Mouse (Mus musculus): ENCODE data around the gene Hmgb1.

Gene Hmgb1

DNA sequence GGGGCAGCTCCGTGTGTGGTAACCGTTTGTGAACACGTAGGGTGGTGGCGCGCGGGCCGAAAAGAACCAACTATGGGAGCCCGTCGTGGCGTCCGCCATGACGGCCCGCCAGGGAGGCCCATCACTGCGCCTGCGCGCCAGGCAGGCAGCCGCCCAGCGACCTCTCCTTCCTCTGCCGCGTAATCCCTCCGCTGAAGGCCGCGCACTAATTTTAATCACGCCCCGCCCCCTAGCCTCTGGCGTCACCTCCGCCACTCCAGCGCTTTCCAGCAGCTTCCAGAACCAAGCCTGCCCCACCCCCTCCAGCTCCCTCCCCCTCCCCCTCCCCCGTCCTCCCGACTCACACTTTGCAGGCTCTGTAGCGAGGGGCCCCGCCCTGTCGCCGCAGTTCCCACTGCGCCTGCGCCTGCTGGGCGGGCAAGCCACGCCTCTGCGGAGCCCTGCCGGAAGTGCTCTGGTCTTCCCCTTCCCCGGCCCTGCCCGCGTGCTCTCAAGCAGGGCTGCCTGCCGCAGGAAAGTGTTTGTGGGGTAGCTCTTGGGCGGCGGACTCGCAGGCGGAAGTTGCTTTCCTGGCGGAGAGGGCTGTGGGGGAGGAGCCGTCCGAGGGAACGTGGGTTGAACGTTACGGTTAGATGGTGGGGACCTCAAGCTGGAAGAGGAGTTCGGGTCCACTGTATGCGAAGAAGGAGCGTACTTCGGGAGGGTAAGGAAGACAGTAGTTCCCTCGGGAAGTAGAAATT lies at the start of gene Hmgb1, which contains the start of gene Uspl1:
Hmgb1 (minus strand) TSS at position 386 of the 740 bp plus-strand sequence.
Uspl1 (plus strand) TSS at position 247 of the 740 bp plus-strand sequence.
- peak; percentile 98 for DNase-seq (ENCODE audit: low read depth, low spot score)

DNA sequence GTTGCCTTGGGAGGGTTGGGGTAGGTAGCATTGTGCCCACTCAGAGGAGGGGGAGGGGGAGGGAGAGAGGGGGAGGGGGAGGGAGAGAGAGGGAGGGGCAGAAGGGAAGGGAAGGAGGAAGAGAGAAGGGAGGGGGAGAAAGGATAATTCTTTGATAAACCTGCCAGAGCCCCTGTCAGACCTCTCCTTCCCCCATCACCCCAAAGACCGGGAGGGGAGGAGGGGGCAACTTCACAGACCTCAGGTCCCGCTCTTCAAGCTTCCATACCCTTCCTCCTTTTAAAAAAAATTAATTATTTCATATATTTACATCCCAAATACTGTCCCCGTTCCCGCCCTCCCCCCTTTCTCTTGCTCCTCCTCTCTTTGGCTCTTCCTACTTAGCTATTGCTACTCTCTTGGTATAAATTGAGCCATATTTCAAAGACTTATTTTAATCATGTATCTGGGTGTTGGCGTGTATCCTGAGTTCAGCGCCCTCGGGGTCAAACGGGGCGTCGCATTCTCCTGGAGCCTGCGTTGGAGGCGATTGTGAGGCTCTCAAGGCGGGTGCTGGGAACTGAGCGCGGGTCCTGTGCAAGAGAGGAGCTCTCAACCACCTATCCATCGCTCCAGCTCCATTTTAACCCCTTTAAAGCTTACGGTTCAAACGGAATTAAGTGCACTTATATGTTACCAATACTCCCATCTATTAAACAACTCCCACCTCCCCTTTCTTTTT lies 45.5 kb upstream of the Hmgb1 start:
- DNase-seq (ENCODE audit: low read depth, low spot score) = no peak

DNA sequence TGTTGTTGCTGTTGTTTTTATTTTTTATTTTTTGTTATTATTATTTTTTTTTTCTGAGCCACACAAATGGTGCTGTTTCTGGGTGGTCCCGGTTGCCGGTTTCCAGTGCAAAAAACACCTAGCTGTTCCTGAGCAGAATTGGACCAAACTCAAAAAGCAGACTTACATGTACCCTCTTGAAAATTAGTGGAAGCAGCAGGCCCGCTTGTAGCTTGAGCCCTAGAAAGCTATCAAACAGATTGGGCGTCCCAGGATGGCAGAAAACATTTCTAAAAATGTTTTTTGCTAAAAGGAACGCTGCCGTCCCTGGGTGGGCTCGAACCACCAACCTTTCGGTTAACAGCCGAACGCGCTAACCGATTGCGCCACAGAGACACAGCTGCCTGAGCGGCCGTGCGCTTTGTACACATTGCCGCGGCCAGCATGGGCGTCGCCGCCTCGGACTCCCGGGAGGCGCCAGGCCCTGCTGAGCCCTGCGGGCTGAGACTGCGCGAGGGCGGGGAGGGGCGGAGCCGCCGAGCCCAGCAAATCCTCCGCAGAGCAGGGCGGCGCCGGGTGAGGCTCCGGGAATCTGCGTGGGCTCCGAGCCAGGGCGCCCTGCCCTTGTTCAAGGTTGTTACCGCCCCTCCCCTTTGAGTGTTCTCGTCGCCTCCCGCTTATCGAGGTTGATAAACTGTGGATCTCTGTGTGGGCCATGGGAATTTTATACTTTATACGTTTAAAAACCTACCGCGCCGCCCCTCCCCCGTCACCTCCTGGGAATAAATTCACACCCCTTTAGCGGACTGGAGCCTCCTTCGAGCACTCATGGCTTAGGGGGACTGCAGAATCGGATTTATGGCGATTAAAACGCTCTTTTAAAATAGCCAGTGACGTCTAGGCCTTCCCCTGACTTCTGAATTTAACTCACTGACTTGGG lies 44.7 kb upstream of the Hmgb1 start:
- DNase-seq (ENCODE audit: low read depth, low spot score) = peak; percentile 96

DNA sequence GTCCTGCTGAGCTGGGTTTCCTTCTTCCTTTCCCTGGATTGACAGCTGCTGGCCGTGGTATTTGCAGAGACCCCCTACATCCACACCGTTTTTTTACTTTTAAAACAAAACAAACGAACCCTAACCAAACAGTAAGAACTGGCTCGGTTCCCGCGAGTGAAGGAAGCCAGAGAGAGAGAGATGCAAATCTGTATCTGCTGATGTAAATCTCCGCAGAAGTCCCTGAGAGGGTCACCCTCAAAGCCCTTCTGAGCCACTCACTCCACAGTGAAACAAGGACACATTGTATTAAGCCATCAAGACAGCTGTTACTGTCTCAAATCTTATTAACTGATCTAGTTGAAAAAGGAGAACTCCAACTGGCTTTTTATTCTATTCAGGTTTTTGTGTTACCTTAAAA lies 40.4 kb upstream of the Hmgb1 start:
- DNase-seq (ENCODE audit: low read depth, low spot score) = no peak

DNA sequence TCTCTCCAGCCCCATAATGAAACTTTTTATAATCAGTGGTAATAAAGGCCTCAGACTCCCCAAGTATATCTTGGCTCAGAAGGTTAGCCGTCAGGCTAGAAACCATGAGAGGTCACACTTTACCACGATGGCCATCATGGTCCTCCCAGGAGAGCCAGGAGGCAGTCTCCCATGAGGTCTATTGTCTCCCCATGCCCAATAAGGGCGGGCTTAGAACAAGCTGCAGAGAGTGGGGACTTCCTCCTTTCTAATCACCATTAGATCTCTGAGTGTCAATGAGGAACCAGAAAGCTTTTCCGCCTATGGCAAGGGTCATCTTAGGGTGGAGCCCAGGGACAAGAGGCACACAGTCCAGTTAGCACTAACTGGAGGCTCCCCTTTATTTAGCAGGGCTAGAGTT lies 37.1 kb upstream of the Hmgb1 start:
- no peak for DNase-seq (ENCODE audit: low read depth, low spot score)

DNA sequence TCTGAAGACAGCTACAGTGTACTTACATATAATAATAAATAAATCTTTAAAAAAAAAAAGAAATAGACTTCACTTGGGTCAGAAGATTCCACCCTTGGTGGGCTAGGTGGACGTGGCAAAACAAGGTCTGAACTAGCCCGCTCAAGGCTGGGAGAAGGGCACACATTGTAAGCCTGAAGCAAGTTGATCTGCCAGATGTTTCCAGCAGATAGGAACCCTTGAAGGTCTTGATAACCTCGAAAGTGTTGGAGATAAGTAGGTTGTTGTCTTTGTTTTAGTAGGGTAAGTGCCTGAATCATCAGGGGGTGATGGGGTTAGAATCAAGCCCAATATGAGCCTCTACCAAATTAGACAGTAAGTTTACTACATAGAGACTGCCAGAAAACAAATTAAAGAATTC lies 35.2 kb upstream of the Hmgb1 start:
- no peak for DNase-seq (ENCODE audit: low read depth, low spot score)

DNA sequence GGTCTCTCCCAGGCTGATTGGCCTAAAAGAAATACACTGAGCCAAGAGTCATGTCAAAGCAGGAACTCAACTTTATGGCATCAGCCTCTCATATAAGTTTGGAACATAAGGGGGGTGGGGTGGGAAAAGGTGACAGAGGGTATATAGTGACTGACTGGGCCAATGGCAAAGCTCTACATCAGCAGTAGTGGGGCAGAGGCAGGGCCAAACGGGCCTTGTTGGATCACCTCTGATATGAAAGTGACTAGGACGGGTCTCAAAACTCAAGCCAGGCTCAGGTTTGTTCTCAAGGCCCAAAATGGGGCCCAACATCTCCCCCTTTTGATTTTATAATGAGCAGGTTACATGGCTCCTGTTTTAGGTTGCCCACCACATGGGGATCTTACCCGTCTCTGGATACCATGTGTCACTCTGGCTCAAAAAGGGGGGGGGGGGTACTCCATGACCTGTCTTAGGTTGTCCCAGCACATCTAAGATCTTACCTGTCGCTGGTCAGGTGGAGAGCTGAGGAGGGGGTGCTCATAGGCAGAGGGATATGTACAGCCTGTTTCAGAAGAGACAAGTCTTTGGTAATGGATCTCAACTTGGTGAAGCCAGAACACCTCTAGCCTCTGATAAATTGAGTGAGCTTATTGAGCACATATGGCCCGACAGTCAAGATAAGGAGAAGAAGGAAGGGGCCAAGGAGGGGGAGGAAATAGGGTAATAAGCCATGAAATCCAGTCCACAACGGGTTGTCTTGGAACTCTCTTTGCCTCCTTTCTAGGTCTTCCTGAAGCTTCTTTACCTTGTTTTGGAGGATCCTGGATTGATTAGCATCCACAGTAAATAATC lies 33.5 kb upstream of the Hmgb1 start:
- DNase-seq (ENCODE audit: low read depth, low spot score) = no peak

- DNase-seq (ENCODE audit: low read depth, low spot score) = no peak
Observed at GRCm38 (mm10) chr5:149215540-149215939, 31.3 kb upstream of the Hmgb1 start.

- no peak for DNase-seq (ENCODE audit: low read depth, low spot score)
Observed at GRCm38 (mm10) chr5:149212806-149213205, 28.5 kb upstream of the Hmgb1 start.

DNA sequence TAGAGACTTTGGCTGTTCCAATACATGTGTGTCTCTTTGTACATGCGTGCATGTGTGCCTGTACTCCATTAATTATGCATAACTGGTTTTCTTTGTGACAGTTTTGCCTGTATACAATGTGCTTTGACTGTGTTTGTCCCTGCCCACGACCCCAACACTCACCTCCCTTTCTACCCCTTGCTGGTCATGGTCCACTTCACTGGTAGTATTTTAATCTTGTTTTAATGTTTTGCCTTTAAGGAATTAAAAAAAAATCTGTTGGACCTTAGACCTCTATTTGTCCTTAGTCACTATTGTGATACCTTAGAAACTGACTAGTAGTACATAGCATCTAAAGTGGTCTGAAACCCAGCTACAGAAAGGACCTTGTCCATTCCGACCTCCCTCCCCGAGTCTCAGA lies 26.8 kb upstream of the Hmgb1 start:
- DNase-seq (ENCODE audit: low read depth, low spot score) = no peak

- peak; percentile 42 for DNase-seq (ENCODE audit: low read depth, low spot score)
Observed at GRCm38 (mm10) chr5:149209328-149209727, 25.0 kb upstream of the Hmgb1 start.

DNA sequence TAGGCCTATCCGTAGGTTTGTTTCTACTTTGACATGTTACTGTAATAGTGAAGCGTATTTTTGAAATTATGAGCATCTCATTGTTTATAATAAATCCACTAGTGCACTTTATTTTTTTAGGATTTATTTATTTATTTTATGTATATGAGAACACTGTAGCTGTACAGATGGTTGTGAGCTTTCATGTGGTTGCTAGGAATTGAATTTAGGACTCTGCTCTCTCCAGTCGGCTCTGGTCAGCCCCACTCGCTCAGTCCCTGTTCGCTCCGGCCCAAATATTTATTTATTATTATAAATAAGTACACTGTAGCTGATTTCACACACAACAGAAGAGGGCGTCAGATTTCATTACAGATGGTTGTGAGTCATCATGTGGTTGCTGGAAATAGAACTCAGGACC lies 24.5 kb upstream of the Hmgb1 start:
- no peak for DNase-seq (ENCODE audit: low read depth, low spot score)

- no peak for DNase-seq (ENCODE audit: low read depth, low spot score)
Observed at GRCm38 (mm10) chr5:149207661-149208060, 23.4 kb upstream of the Hmgb1 start.

DNA sequence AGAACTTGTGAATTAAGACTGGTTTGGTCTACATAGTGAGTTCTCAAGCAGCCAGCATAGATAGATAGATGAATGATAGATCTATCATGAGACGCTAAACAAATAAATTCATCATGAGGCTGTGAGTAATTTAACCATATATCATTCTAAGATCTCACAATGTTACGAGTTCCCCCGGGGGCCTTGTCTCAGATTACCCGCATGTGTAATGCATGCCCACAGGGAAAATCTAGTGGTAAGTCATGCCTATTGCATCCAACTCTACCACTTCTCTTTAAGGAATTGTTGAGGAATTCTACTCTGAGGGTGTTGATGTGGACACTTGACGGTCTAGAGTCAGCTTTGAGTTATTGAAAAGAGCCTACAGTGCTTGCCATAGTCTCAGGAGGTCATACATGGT lies 22.0 kb upstream of the Hmgb1 start:
- no peak for DNase-seq (ENCODE audit: low read depth, low spot score)

GRCm38 (mm10) chr5:149205265-149205664 lies 21.0 kb upstream of the Hmgb1 start:
- no peak for DNase-seq (ENCODE audit: low read depth, low spot score)

- no peak for DNase-seq (ENCODE audit: low read depth, low spot score)
Observed at GRCm38 (mm10) chr5:149204822-149205221, 20.5 kb upstream of the Hmgb1 start.

GRCm38 (mm10) chr5:149203796-149204375 lies 19.6 kb upstream of the Hmgb1 start:
- DNase-seq (ENCODE audit: low read depth, low spot score) = no peak

DNA sequence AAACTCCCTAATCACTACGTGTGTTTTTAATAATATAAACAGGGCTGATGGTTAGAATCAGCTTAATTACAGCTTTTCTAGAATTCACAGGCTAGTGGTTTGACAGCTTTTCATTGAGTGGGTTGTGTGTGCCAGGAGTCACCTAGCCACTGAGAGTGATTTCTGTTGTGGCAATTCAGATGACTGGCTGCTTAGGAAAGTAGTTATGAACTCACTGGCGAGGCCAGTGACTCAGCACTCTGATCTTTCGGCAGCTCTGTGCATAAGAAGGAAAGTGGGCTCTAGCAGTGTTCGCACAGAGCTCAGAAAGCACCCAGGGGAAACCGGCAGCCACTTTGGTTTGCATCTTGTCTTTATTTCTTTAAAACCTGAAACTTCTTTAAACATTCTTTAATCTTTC lies 18.7 kb upstream of the Hmgb1 start:
- no peak for DNase-seq (ENCODE audit: low read depth, low spot score)

GRCm38 (mm10) chr5:149198782-149199181 lies 14.5 kb upstream of the Hmgb1 start:
- no peak for DNase-seq (ENCODE audit: low read depth, low spot score)

DNA sequence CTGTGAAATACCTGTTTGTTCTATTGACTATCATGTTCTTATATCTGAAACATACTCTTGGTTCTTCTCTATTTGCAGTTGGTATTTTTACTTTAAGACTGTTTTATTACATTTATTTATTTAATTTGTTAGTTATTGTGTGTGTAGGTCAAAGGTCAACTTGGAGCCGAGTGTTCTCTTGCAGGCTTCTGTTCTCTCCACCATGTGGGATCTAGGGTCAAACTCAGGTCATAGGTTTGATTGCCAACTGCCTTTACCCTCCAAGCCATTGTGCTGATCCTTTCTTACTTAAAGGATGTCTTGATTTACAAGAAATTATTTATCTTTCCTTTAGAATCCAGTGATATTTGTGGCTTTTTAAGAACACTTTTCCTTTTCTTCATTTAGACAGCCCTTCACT lies 12.3 kb upstream of the Hmgb1 start:
- no peak for DNase-seq (ENCODE audit: low read depth, low spot score)

- no peak for DNase-seq (ENCODE audit: low read depth, low spot score)
Observed at GRCm38 (mm10) chr5:149190160-149190559, 5.9 kb upstream of the Hmgb1 start.
